Mouse (Mus musculus) ES-E14 (cell line): ENCODE measurements around the gene Ino80.

Experiments used
- CHD2 ChIP-seq: IDR thresholded peaks from 2 replicates; pipeline ENCODE4 v1.6.1; 2014; ENCODE audit warnings: mild to moderate bottlenecking, low read depth, low read length, inconsistent platforms
- HCFC1 ChIP-seq: IDR thresholded peaks from 2 replicates; pipeline ENCODE4 v1.6.1; 2012; ENCODE audit warnings: low read length, inconsistent platforms, borderline replicate concordance; ENCODE audit not compliant: insufficient read depth
- ZC3H11A ChIP-seq: IDR thresholded peaks from 2 replicates; pipeline ENCODE4 v1.6.1; 2012; ENCODE audit warnings: low read depth, mild to moderate bottlenecking, inconsistent platforms, low read length, borderline replicate concordance
- ZNF384 ChIP-seq: IDR thresholded peaks from 2 replicates; pipeline ENCODE4 v1.6.1; 2012; ENCODE audit warnings: low read depth, low read length, inconsistent platforms

DNA sequence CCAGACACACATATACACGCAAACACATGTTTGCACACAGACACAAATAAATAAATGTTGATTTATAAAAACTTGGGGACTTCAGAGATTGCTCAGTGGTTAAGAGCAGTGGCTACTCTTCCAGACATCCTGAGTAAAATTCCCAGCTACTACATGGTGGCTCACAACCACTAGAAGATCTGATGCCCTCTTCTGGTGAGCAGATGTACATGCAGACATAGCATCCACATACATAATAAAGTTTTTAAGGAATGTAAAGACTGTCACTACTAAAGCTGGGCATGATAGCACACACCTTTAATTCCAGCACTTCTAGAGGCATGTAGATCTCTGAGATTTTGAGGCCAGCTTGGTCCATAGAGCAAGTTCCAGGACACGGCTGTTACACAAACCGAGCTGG is 16.5 kb downstream of the Ino80 start:
- TF ChIP-seq HCFC1, result no peak
- TF ChIP-seq ZNF384, result no peak
- no peak for TF ChIP-seq CHD2
- no peak; the same call in 1 of the 2 replicates for TF ChIP-seq ZC3H11A
